Mouse (Mus musculus): ENCODE measurements at regions not wholly inside any gene's neighbourhood (a gene's known extent, or its start where the extent isn't known, plus 50 kb on each side); places are given as distances from the start of the nearest gene placed in this dataset.

DNA sequence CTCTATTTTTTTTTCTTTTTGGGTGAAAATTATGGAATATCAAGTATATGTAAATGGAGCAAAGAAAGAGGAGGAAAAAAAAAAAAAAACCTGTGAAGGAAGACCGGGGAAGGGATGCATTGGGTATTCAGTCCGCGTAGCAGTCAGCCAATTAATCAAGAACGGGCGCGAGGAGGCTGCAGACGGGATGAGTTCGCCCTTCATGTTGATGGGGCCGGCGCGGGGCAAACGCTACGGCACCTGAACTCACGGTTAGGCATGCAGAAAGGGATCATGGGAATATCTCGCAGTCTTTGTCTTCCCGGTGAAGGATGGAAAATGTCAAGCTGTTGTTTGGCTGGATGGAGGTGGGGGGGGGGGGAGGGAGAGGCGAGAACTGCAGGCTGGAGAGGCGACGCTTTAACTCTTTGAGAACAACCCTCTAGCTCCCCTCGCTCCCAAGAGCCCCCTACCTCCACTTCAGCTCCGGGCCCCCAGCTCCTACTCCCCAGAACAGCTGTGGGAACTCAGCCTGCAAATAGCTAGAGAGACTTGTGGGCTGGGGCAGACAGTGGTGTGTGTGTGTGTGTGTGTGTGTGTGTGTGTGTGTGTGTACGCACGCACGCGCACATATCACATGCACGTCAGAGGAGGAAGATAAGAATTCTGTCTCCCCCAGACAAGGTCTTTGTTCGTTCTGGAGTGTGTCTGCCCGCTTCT, 210.7 kb downstream of the Gm26897 start:
- Histone ChIP-seq H3K4me1 (peaks cover 6% of the 10 kb centered on the region; the same call in 1 of the 2 replicates), H3K4me3 (no peak overlapping the region), H3K27me3 (ENCODE audit: insufficient read depth, poor library complexity, severe bottlenecking) (peaks cover 69% of the 10 kb centered on the region), H3K9me3 (no peaks in the 10 kb centered on the region), H3K36me3 (no peaks in the 10 kb centered on the region), H3K27ac (no peak overlapping the region)
- 28% methylated on average over 26 of the region's 28 CpGs for WGBS
- no peak for DNase-seq (ENCODE audit: low spot score)

DNA sequence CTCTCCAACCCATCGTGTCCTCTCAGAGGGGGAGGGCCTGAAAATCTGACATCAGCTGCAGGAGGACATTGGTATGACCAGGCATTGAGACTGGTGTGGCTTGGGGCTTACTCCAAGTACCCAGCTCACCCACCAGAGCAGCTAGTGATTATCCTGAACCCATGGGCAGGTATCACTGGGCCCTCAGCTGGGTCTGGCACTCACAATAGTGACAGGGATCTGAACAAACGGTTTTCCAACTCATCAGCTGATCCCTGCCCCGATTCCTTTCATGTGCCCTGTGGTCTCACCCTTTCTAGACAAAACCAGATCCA, 211.2 kb downstream of the Gm26897 start:
- Histone ChIP-seq H3K4me1 (peaks cover 6% of the 10 kb centered on the region; the same call in 1 of the 2 replicates), H3K9me3 (no peaks in the 10 kb centered on the region), H3K36me3 (no peaks in the 10 kb centered on the region), H3K4me3 (no peak overlapping the region), H3K27me3 (ENCODE audit: insufficient read depth, poor library complexity, severe bottlenecking) (peaks cover 66% of the 10 kb centered on the region), H3K27ac (no peak overlapping the region)
- 45% methylated on average over 3 of the region's 3 CpGs for WGBS
- no peak for DNase-seq (ENCODE audit: low spot score)

DNA sequence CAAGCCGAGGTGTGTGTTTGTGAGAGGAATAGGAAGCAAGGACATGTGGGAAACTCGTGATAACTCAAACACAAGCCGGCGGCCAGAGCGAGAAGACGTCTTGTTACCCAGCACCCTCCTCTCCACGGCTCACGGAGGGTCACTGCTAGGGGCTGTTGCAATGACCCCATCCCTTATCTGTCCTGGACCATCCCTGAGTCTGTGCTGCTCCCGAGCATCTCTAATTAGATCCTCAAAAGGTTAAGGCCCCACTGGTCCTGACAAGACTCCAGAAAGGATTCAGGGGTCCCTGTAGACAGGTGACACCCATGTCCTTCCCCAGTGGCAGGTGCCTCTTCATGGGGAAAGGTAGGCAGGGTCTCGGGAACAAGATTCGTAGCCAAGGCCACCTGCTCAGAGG, 212.6 kb downstream of the Gm26897 start:
- Histone ChIP-seq H3K9me3 (no peaks in the 10 kb centered on the region), H3K27ac (no peak overlapping the region), H3K4me3 (no peak overlapping the region), H3K36me3 (no peaks in the 10 kb centered on the region), H3K27me3 (ENCODE audit: insufficient read depth, poor library complexity, severe bottlenecking) (peaks cover 65% of the 10 kb centered on the region), H3K4me1 (peaks cover 6% of the 10 kb centered on the region; the same call in 1 of the 2 replicates)
- no peak for DNase-seq (ENCODE audit: low spot score)
- 78% methylated on average over 11 of the region's 11 CpGs for WGBS

DNA sequence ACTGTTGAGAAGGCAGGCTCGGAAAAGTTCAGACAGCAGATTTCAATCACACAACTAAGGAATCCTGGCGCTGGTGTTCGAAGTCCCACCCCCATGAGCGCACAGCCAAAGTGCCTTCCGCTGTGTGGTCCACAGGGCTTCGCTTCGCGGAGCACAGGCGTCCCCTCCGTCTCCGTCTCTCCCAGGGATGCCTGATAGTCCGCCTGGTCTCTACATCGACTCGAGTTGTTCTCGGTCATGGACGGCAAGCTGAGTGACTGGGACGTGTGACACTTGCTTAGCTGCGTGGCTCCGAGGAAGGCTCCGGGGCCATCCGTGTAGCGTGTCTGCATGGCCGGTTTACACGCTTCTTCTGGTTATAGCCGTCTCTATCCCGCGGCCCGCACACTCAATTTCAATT, 224.0 kb downstream of the Gm26897 start:
- Histone ChIP-seq H3K27ac (no peak overlapping the region), H3K4me3 (no peak overlapping the region), H3K36me3 (no peaks in the 10 kb centered on the region), H3K4me1 (no peaks in the 10 kb centered on the region), H3K9me3 (no peaks in the 10 kb centered on the region), H3K27me3 (ENCODE audit: insufficient read depth, poor library complexity, severe bottlenecking) (peaks cover 53% of the 10 kb centered on the region)
- no peak for DNase-seq (ENCODE audit: low spot score)
- 63% methylated on average over 28 of the region's 28 CpGs for WGBS

DNA sequence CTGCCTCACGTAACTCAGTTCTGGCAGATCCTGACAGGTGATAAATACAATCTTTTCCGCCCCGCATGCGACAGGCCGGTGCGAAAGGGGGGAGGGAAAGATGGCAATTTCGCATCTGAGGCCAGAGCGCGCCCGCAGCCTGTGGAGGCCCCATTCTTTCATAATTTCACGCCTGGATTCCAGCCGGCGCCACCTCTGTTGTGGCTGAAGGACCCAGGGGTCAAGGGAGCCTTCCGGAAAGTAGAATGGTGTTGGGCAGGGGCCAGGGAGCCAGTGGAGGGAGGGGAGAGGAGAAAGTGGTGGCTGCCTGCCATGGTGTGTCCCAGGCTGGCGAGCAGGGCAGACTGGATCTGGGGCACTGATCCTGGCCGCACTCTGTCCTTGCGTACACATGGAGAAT, 224.5 kb downstream of the Gm26897 start:
- H3K27me3 ChIP-seq (ENCODE audit: insufficient read depth, poor library complexity, severe bottlenecking) = peaks cover 53% of the 10 kb centered on the region
- no peak overlapping the region for H3K4me3 ChIP-seq
- WGBS = 68% methylated on average over 17 of the region's 17 CpGs
- no peak for DNase-seq (ENCODE audit: low spot score)
- no peaks in the 10 kb centered on the region for H3K36me3 ChIP-seq
- H3K27ac ChIP-seq = no peak overlapping the region
- H3K4me1 ChIP-seq = no peaks in the 10 kb centered on the region
- H3K9me3 ChIP-seq = no peaks in the 10 kb centered on the region

DNA sequence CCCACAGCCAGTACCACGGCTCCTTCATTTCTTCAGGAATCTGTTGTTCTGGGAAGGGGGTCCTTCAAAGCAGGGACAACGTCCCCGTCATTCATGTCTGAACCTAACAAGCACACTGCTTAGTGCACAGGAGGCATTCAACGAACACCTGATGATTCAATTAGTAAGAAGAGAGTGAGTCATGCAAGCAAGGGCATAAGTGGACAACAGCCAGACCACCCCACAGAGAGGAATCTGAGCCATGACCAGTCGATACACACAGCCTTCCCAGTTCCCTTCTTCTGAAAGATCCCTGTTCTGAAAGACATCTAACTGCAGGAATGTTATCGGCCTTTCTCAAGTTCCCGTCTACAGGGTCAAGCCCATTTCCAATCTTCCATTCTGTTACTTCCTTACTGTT, 231.6 kb downstream of the Gm26897 start:
- Histone ChIP-seq H3K4me1 (no peaks in the 10 kb centered on the region), H3K4me3 (no peak overlapping the region), H3K27ac (no peak overlapping the region), H3K27me3 (ENCODE audit: insufficient read depth, poor library complexity, severe bottlenecking) (peaks cover 15% of the 10 kb centered on the region; the same call in 1 of the 2 replicates), H3K36me3 (no peaks in the 10 kb centered on the region), H3K9me3 (no peaks in the 10 kb centered on the region)
- DNase-seq (ENCODE audit: low spot score) = no peak
- WGBS = 80% methylated on average over 7 of the region's 7 CpGs

DNA sequence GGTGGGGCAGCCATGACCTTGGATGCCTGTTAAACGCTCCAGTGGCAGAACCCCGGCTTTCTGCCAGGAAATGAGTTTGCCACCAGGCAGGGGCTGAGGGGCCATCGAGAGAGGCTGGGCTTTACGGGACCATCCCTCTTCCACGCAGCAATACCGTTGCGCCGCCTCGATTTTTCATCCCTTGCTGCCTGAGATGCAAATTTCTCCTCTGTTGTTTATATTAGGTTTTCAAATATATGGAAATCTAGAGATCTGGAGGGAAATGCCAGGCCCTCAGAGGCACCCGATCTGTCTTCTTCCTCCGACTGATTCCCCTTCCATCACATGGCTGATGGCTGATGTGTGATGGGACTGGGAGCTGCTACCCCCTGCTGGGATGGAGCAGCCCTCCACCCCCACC, 234.4 kb downstream of the Gm26897 start:
- Histone ChIP-seq H3K4me3 (no peak overlapping the region), H3K27me3 (ENCODE audit: insufficient read depth, poor library complexity, severe bottlenecking) (peaks cover 15% of the 10 kb centered on the region), H3K36me3 (no peaks in the 10 kb centered on the region), H3K9me3 (no peaks in the 10 kb centered on the region), H3K27ac (no peak overlapping the region), H3K4me1 (no peaks in the 10 kb centered on the region)
- 70% methylated on average over 11 of the region's 11 CpGs for WGBS
- no peak for DNase-seq (ENCODE audit: low spot score)

DNA sequence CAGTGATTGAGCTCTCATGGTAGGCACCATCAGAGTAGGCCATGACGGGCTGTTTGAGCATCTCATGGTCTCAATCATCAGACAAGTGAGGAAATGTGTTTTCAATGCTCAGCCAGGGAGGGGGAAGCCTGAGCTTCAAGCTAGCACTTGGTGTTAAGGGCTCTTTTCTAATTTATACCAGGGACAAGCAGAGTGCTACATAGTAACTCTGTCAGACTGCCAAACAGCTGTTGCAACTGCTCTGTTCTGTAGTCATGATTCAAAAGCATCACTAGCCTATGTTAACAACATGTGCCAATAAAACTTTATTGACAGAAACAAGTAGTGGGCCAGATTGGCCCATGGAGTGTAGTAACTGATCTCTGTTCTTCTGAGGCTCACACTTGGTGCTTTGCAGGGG, 235.0 kb downstream of the Gm26897 start:
- Histone ChIP-seq H3K27me3 (ENCODE audit: insufficient read depth, poor library complexity, severe bottlenecking) (peaks cover 15% of the 10 kb centered on the region), H3K4me1 (no peaks in the 10 kb centered on the region), H3K36me3 (no peaks in the 10 kb centered on the region), H3K9me3 (no peaks in the 10 kb centered on the region), H3K4me3 (no peak overlapping the region), H3K27ac (no peak overlapping the region)
- no peak for DNase-seq (ENCODE audit: low spot score)
- 77% methylated on average over 1 of the region's 1 CpGs for WGBS

DNA sequence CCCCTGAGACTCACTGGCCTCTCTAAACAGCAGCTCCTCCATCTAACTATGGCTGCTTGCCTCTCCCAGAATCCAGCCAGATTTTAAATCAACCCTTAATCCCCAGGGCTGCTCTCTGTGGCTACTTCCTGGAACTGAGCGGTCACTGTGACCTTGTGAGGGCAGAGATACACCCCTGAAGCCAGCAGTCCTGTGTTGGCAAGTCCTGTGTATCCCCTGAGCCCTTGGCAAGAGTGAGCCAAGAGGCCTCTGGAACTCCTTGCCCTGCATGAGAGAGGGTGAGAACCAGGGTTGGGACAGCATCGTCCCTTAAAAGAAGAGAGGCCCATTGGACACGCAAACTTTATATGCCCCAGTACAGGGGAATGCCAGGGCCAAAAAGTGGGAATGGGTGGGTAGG, 237.5 kb downstream of the Gm26897 start:
- 80% methylated on average over 3 of the region's 3 CpGs for WGBS
- Histone ChIP-seq H3K27ac (no peak overlapping the region), H3K27me3 (ENCODE audit: insufficient read depth, poor library complexity, severe bottlenecking) (peaks cover 15% of the 10 kb centered on the region), H3K4me3 (no peak overlapping the region), H3K9me3 (no peaks in the 10 kb centered on the region), H3K4me1 (no peaks in the 10 kb centered on the region), H3K36me3 (no peaks in the 10 kb centered on the region)
- no peak for DNase-seq (ENCODE audit: low spot score)

DNA sequence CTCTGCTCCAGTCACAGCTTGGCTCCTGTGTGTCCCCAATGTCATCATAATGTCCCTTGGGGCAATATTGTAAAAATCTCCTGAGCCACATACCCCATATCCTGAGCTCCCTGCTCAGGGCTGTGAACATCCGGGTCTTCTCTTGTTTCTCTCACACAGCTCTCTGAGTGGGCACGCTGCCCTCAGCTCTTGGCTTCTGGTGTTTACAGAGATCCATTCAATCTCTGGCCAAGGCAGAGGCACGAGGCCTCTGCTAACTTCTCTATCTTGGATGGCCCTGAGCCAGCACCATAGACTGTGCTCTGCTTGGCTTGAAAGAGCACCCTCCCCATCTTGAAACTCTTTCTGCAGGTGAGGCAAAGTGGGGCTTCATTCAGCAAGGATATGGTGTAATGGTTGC, 238.2 kb downstream of the Gm26897 start:
- 71% methylated on average over 3 of the region's 3 CpGs for WGBS
- H3K9me3 ChIP-seq = no peaks in the 10 kb centered on the region
- H3K4me3 ChIP-seq = no peak overlapping the region
- H3K4me1 ChIP-seq = no peaks in the 10 kb centered on the region
- H3K36me3 ChIP-seq = no peaks in the 10 kb centered on the region
- H3K27me3 ChIP-seq (ENCODE audit: insufficient read depth, poor library complexity, severe bottlenecking) = peaks cover 9% of the 10 kb centered on the region; the same call in 1 of the 2 replicates
- no peak overlapping the region for H3K27ac ChIP-seq
- no peak for DNase-seq (ENCODE audit: low spot score)

DNA sequence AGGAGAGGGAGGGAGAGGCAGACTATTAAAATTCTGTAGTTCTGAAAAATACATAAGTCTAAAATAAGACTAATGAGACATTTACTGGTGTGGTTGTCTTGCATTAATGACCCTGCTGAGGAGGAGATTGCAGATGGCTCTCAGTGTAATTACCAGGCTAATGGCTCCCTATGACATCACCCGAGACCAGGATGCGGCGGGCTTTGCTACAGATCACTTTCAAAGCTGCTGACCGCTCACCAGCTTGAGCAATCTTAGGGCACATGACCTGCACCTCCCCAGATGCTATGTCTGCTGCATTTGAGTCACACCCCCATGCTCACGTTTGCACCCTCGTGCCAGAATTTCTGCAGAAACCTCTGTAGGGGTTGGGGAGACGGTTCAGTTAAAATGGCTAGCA, 242.0 kb downstream of the Gm26897 start:
- H3K4me3 ChIP-seq = no peak overlapping the region
- no peaks in the 10 kb centered on the region for H3K9me3 ChIP-seq
- DNase-seq (ENCODE audit: low spot score) = no peak
- H3K27ac ChIP-seq = no peak overlapping the region
- H3K36me3 ChIP-seq = no peaks in the 10 kb centered on the region
- no peaks in the 10 kb centered on the region for H3K4me1 ChIP-seq
- no peaks in the 10 kb centered on the region; the same call in 1 of the 2 replicates for H3K27me3 ChIP-seq (ENCODE audit: insufficient read depth, poor library complexity, severe bottlenecking)
- WGBS = 42% methylated on average over 7 of the region's 7 CpGs

DNA sequence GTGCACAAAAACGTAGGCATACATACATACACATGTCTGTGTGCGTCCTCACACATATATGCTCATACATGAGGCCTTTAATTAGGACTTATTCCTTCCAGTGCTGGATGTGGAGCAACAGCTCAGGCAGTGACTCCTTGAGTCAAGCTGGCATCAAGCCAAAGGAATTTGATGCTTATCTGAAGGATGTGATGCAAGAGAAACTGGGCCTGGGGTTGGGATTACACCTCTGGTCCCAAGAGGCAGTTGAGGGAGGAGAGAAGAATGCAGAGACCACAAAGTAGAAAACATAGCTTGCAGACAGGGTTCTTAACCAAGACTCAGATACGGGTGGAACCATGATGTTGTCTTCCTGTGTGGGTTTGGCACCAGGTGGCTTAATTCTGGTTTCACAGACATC, 245.9 kb downstream of the Gm26897 start:
- no peaks in the 10 kb centered on the region for H3K4me1 ChIP-seq
- no peaks in the 10 kb centered on the region for H3K27me3 ChIP-seq (ENCODE audit: insufficient read depth, poor library complexity, severe bottlenecking)
- no peak overlapping the region for H3K4me3 ChIP-seq
- no peaks in the 10 kb centered on the region for H3K36me3 ChIP-seq
- H3K9me3 ChIP-seq = no peaks in the 10 kb centered on the region
- whole genome bisulfite sequencing = 88% methylated on average over 3 of the region's 3 CpGs
- DNase-seq (ENCODE audit: low spot score) = no peak
- no peak overlapping the region for H3K27ac ChIP-seq

DNA sequence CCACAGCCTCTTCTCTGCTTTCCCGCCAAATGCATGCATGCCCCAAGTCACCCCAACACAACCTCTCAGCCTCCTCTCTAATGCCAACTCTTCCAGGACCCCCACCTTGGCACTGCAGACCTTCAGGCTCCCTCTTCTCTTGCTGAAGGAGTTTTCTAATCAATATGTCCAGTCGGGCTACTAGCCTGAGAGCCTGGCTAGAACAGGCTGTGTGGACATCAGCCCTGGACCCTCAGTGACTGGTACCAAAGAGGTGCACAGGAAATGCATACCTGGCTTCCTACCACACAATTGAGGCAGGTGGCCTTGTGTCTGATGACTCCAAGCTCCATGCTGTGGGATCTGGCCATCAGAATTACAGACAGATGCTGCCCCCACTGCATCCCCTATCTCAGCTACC, 248.4 kb downstream of the Gm26897 start:
- Histone ChIP-seq H3K4me1 (no peaks in the 10 kb centered on the region), H3K27me3 (ENCODE audit: insufficient read depth, poor library complexity, severe bottlenecking) (no peaks in the 10 kb centered on the region), H3K4me3 (no peak overlapping the region), H3K36me3 (no peaks in the 10 kb centered on the region), H3K9me3 (no peaks in the 10 kb centered on the region), H3K27ac (no peak overlapping the region)
- no peak for DNase-seq (ENCODE audit: low spot score)
- 81% methylated on average over 2 of the region's 2 CpGs for WGBS

DNA sequence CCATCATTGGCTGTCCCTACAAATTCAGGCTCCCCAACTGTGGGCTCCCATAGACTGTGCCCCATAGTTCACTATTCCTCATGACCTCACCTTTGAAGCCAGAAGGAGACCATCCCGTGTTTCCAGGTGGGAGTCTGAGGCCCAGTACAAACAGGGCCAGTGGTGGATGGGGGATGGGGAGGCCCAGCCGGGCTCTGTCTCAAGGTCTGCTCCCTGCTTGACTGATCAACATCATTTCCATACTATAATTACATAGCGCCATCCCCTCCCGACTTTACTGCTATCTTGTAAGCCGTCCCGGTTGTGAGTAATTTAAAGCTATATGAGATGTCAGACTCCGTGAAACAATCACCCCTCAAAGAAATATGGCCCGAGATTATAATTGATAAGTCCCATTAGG, 252.3 kb downstream of the Gm26897 start:
- no peaks in the 10 kb centered on the region for H3K9me3 ChIP-seq
- WGBS = 73% methylated on average over 8 of the region's 8 CpGs
- no peak for DNase-seq (ENCODE audit: low spot score)
- H3K36me3 ChIP-seq = no peaks in the 10 kb centered on the region
- no peaks in the 10 kb centered on the region for H3K4me1 ChIP-seq
- no peaks in the 10 kb centered on the region for H3K27me3 ChIP-seq (ENCODE audit: insufficient read depth, poor library complexity, severe bottlenecking)
- H3K27ac ChIP-seq = no peak overlapping the region
- H3K4me3 ChIP-seq = no peak overlapping the region

Data from heart, embryonic 10.5 days (tissue).